Mouse (Mus musculus) ES-Bruce4 (cell line): Measurements from ENCODE around the gene Aacs.

Source experiments
- CTCF ChIP-seq: IDR thresholded peaks from one replicate; pipeline ENCODE4 v1.8.1; 2011; ENCODE audit warnings: low read depth, low read length
- EP300 ChIP-seq: IDR thresholded peaks from 2 replicates; pipeline ENCODE4 v1.6.1; 2011; ENCODE audit warnings: low read depth, low read length; ENCODE audit not compliant: insufficient read depth
- POLR2A ChIP-seq: IDR thresholded peaks from one replicate; pipeline ENCODE4 v1.8.1; 2011; ENCODE audit warnings: low read length; ENCODE audit not compliant: insufficient read depth

- TF ChIP-seq EP300, result no peak
- no peak for TF ChIP-seq CTCF
- no peak for TF ChIP-seq POLR2A
Observed at GRCm38 (mm10) chr5:125501505-125501904, 25.9 kb downstream of the Aacs start.
